Mouse (Mus musculus) CD4-positive, CD25-positive, alpha-beta regulatory T cell (primary cell): ENCODE results near the gene Plac1. TPM values are rescaled to one million over a fixed set of nuclear protein-coding genes. Genes with fewer than 3 reads are reported as not detected.

ENCODE experiments used
- polyA plus RNA-seq: library from polyadenylated mRNA; unstranded; fragments of 100-300 nt; shearing (Covaris generic); gene quantifications from one replicate; pipeline ENCODE4 v1.2.1, GENCODE M21; 2017

Plac1 gene
- not detected for polyA plus RNA-seq

DNA sequence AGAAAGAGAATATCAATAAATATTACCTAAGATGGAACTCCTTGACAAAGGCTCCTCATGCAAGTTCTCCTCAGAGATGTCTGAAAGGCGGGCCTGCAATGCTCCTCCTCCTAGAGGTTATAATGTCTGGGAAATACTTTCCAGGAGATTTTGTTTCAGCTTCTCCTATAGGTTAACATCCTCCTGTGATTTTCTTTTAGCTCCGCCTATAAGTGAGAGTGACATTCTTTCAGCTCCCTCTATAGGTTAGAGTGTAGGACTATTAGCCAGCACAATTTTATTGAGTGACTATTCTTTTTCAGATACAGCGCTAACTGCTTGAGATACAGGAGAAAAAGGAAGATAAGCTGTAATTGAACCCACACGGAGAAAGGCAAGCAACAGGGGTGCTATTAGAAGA, at the start of gene Plac1:
Gene Plac1 (minus strand): TSS at position 101 of the 400 bp plus-strand sequence.

DNA sequence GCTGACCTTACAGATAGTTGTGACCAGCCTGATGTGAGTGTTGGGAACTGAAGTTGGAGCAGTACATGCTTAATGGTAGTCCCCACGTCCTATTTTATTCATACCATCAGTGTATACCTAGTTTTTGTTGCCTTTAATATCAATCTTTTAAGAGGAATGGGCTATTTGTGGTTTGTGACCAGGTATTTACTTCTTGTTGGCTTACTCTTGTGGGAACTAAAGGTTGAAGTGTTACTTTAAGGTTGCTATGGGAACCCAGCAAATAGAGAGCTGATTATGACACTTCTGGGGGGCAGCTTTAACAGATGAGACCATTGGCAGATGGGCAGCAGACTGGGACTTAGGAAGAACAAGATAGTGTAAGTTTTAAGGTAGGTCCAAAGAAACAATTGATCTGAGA, 33.2 kb upstream of the Plac1 start, which contains the start of gene Fam122c:
Gene Fam122c (plus strand): TSS at position 301 of the 400 bp plus-strand sequence.

DNA sequence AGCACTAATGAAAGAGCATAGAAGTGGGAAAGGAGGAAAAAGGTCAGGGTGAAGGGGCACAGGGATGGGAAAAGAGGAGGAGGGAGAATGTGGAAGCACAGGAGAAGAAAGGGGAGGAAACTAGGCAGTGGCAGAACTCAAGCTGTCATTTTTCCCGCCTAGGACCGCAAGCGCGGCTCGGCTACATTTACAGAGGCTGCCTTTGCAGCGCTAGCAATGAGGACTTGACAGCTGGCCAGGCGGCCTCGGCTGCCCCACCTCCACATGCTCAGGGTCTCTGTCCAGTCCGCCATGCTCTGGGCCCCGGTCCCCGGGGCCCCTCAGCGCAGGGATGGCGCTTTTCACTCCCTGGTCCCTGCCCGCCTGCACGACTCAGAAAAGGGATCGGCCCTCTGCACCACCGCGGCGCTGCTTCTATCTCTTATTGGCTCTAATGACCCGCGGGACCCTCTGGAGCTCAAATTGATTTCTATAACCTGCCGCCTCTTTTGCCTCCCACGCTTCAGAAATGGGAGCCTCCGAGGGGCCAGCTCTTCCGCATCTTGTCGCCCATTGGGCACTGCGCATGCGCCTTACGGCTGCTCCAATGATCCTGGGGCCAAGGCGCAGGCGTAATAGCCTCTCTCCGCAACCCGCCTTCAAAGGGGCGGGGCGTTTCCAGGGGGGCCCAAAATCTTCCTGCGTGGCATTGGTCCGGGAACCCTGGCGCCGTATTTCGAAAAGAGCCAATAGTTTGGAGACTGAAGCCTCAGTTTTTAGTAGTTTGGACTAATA, 29.6 kb upstream of the Plac1 start, which contains the start of gene Fam122b:
Gene Fam122b (minus strand): TSS at position 517 of the 774 bp plus-strand sequence.

Other genes with a start within 250 kb of the Plac1 start
- 9.2 TPM for gene Fam122b, start 29.7 kb upstream of the Plac1 start, polyA plus RNA-seq
- gene Fam122c, start 33.3 kb upstream of the Plac1 start, polyA plus RNA-seq, result not detected
- 19.9 TPM for gene Mospd1, start 130.4 kb upstream of the Plac1 start, polyA plus RNA-seq
- gene Etd, start 194.8 kb upstream of the Plac1 start, polyA plus RNA-seq, result not detected